Mouse (Mus musculus) sigmoid colon, adult 10 weeks (tissue): ENCODE measurements around the gene Ephb4. TPM values are rescaled to one million over a fixed set of nuclear protein-coding genes. Genes with fewer than 3 reads are reported as not detected.

Experiments
- polyA plus RNA-seq: library from polyadenylated mRNA; stranded (reverse); fragments of 350-450 nt; fragmentation: Illumina TruSeq; extraction: RNeasy Lipid Tissue Mini Kit (QIAGEN cat#74804); gene quantifications from one replicate; pipeline ENCODE4 v1.2.3, GENCODE M21; 2014; ENCODE audit warnings: low read depth, low replicate concordance

The Ephb4 gene
- polyA plus RNA-seq, result 8.0 TPM

DNA sequence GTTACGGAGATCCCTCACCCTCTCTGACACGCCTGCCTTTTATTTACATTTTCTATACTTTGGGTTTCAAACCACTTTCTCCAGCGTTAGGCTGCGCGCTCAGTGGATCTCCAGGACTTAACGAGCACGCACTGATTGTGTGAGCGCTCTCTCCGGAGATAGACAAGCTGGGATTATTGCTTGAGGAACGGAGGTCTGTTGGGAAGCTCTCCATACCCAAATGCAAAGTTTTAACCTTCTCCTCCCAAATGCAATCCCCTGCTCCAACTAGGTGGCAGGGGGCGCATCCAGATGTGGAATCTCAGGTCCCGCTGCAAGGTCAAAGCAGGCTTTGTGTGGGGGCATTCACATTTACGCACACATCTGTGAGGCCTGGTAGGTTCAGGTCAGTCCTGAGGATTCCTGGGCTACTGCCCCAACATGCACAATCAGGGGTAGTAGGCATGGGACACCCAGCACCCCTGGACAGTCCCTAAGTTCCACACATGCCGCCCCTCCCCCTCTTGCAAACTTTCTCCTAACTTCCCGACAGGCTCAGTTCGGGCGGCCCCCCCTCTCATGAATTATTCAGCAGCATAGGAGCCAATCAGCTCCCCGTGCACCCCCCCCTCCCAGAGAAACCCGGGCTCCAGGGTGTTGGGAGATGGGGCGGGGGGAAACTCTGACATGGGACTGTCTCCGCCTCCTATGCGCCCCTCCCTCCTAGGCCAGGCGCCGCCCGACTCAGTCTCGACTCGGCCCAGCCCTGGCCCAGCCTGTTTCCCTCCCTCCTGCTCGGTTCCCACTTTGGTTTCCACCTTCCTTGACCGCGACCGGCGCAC is at the start of gene Ephb4:
Gene Ephb4 (plus strand): TSS at position 726 of the 821 bp plus-strand sequence.

DNA sequence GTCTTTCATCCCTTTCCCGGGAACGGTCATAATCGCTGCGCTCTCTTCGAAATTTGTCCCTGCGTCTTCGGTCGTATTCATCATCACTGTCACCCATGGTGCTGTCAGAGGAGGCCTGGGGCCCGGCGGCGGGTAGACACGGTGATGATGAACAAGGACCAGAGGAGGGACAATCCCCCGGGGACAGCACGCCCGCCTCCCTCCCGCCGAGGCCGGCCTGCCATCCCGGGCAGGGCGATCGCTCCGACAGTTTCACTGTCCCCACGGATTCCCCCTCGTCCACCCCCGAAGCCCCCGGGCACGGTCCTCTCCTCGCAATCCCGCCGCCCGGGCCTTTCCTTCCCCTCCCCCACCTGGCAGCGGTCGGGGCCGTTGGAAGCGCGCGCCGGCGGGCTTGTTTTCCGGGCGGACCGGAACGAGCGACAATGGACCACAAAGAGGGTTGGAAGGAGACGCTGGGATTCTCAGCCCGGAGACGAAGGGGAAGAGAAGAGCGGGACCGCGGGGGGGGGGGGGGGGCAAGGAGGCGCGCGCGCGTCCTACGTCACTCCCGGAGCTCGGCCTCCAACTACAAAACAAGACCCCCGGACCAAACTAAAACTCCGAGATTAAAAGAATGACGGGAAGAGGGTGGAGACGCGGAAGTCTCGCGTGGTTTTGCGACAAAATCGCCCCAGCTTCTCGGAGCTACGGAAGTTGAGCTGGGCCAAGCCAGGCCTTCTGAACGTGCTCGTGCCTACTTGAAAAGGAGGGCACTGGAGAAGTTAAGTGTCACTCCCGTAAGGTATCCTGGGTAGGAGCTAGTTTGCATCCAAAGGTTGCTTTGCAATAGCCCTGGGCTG is 42.6 kb upstream of the Ephb4 start, which contains the start of gene Srrt:
Gene Srrt (minus strand): TSS at position 604 of the 842 bp plus-strand sequence.

DNA sequence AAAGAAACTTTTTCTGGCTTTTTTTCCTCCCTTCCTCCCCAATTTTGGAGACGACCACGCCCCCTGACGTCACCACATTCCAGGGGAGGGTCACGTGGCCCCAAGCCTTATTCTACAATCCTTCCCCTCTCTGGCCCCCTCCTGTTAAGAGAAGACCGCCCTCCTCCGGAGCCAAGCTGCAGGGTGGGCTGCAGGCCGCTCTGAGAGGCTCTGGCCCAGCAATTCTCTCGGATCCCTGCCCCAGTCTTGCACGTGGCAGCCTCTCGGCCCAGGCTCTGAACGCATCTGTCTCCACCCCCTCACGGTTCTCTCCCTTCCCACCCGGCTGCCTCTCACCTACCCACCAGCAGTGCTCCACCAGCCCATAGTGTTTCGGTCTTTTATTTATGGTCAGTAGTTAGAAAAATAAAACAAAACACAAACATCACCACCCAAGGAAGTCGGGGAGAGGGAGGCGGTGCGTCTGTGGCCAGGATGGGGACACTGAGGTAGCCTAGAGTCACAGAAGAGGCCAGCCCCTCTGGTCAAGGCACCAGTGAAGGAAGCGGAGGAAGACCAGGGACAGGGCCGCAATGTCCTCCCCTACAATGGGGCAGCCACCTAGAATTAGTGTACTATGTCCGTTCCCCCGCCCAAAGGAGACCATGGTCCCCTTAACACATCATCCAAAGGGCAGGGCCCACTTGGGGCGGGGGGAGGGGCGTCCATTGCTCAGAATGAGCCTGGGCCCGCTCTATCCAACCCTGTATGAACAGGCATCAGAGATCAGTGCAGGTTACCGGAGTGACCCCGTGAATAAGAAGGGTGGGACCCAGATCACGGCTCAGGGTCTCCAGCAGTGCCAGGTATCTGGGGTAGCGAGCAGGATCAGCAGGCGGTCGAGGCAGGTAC is 35.5 kb upstream of the Ephb4 start, which contains the start of gene Trip6:
Gene Trip6 (minus strand): TSS at position 212 of the 891 bp plus-strand sequence.

DNA sequence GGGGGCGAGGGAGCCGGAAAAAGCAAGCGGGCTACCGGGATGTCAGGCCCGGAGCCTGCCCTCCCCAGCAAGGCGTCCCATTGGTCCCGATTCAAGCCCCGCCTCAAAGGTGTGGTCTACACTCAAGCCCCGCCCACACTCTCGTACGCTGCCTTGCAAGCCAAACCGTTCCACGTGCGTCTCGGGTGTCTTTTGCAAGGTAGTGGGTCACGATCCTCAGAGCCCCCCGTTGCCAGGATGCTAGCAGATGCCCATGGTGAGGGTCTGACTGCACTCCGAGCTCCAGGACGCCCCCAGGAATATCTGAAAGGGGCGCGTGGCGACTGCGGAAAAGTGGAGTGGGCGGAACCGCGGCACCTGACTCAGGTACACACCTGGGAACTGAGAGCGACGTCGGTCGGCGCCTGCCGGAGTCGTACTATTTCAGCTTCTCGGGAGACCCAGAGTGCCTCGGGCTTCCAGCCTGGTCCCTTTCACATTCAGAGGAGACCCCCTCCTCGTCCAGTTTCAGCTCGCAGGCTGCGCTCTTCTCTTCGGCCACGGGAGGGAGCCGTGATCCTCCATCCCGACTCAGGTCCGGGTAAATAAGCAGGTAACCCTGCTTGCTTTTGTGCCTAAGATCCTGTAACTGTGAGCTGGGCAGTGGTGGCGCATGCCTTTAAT is 16.3 kb upstream of the Ephb4 start, which contains the start of gene Slc12a9:
Gene Slc12a9 (minus strand): TSS at position 86 of the 663 bp plus-strand sequence.

Other genes with a start within 250 kb of the Ephb4 start
- 31.6 TPM for gene Trim56, start 233.9 kb upstream of the Ephb4 start, polyA plus RNA-seq
- gene Muc3, start 200.8 kb upstream of the Ephb4 start, polyA plus RNA-seq, result 1,955 TPM
- 39.4 TPM for gene Muc3a, start 137.7 kb upstream of the Ephb4 start, polyA plus RNA-seq
- gene Ache, start 62.6 kb upstream of the Ephb4 start, polyA plus RNA-seq, result 1.5 TPM
- gene Ufsp1, start 55.5 kb upstream of the Ephb4 start, polyA plus RNA-seq, result 5.0 TPM
- 30.8 TPM for gene Srrt, start 42.4 kb upstream of the Ephb4 start, polyA plus RNA-seq
- gene Trip6, start 35.7 kb upstream of the Ephb4 start, polyA plus RNA-seq, result not detected
- 2.0 TPM for gene Slc12a9, start 16.5 kb upstream of the Ephb4 start, polyA plus RNA-seq
- 10.9 TPM for gene Zan, start 127.0 kb downstream of the Ephb4 start, polyA plus RNA-seq
- gene Pop7, start 152.4 kb downstream of the Ephb4 start, polyA plus RNA-seq, result not detected
- gene Gigyf1, start 168.4 kb downstream of the Ephb4 start, polyA plus RNA-seq, result 2.5 TPM
- gene Epo, start 183.1 kb downstream of the Ephb4 start, polyA plus RNA-seq, result not detected
- gene Gnb2, start 183.4 kb downstream of the Ephb4 start, polyA plus RNA-seq, result 2.5 TPM
- not detected for gene Actl6b, start 203.4 kb downstream of the Ephb4 start, polyA plus RNA-seq
- gene Tfr2, start 219.7 kb downstream of the Ephb4 start, polyA plus RNA-seq, result not detected